In the genomic region with DNA sequence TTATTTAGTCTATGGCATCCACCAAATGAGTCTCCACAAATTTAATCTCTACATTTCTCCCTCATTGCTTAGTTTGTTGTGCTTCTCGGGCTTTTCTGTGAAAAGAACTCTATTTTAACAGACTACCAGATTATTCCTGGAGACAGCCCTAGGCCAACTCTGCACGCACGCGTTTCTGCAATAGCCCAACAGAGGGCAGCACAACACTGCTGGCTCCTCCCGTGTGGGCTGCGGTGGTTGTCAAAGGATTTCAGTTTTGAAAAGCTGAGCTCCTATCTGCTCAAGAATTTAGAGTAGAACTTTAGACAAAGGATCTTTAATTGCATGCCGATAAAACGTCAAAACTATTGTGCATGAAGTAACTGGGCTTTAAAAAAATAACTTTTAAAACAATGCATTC, we compare ENCODE assay signal across 8 mouse cellular contexts. TPM values are rescaled to one million over a fixed set of nuclear protein-coding genes. Genes with fewer than 3 reads are reported as not detected.
DNase-seq lines count a peak whose midpoint lies in the region; ATAC-seq and TF ChIP-seq lines count a peak whose summit lies in the region.

No protein-coding gene starts in this region.

- TF ChIP-seq POLR2A in cortical plate, adult 2 months (IDR thresholded peaks at IDR 0.05; ENCODE audit: extremely low read depth, insufficient read depth, low read length) = no peak

- ATAC-seq in limb, embryonic 13.5 days (ENCODE audit: low FRiP score, low read depth) = peak; percentile 67; the same call in 1 of the 2 replicates
- peak; percentile 78 for ATAC-seq in monocyte, adult 5-6 weeks (replicated peaks; ENCODE audit: insufficient number of reproducible peaks, low FRiP score, low TSS enrichment, poor library complexity, severe bottlenecking)

- no peaks in the 10 kb centered on the region for H3K9me3 ChIP-seq in heart, embryonic 10.5 days
- no peaks in the 10 kb centered on the region for H3K9me3 ChIP-seq in limb, embryonic 13.5 days

- no peaks in the 10 kb centered on the region for H3K27me3 ChIP-seq in heart, embryonic 10.5 days (ENCODE audit: insufficient read depth, poor library complexity, severe bottlenecking)
- H3K27me3 ChIP-seq in limb, embryonic 13.5 days = 0 out of 2 replicates have a peak, but pooled peaks cover 3% of the 10 kb centered on the region
- H3K27me3 ChIP-seq in splenic B cell, adult 2 months (ENCODE audit: control insufficient read depth, insufficient read depth, low read length, poor library complexity, severe bottlenecking) = no peaks in the 10 kb centered on the region

- peak; percentile 75 to 91 for DNase-seq in heart, adult 18-20 months
- no peak for DNase-seq in heart, embryonic 10.5 days (ENCODE audit: low spot score)
- peak; percentile 80 for DNase-seq in gastrocnemius, postnatal 14 days
- DNase-seq in kidney, adult 8-10 months = peak; percentile 64 to 85
- peak; percentile 74 for DNase-seq in splenic B cell, adult 2 months (ENCODE audit: low read depth, low spot score)

- no peak overlapping the region for H3K4me2 ChIP-seq in limb, embryonic 13.5 days (replicated peaks)

- H3K27ac ChIP-seq in heart, embryonic 10.5 days = no peak overlapping the region
- no peak overlapping the region for H3K27ac ChIP-seq in cortical plate, adult 2 months (ENCODE audit: insufficient read depth, low read length)
- no peak overlapping the region for H3K27ac ChIP-seq in limb, embryonic 13.5 days

- H3K36me3 ChIP-seq in heart, embryonic 10.5 days = no peaks in the 10 kb centered on the region
- H3K36me3 ChIP-seq in limb, embryonic 13.5 days = no peaks in the 10 kb centered on the region
- no peaks in the 10 kb centered on the region for H3K36me3 ChIP-seq in splenic B cell, adult 2 months (ENCODE audit: control insufficient read depth, insufficient read depth, low read length, poor library complexity, severe bottlenecking)

- TF ChIP-seq CTCF in cortical plate, adult 2 months (IDR thresholded peaks at IDR 0.05; ENCODE audit: extremely low read depth, insufficient read depth, low read length) = peak; percentile 97

- no peak overlapping the region for H3K9ac ChIP-seq in limb, embryonic 13.5 days

- intact Hi-C loops in gastrocnemius, postnatal 14 days (cut with DNase I; ENCODE audit: low total_unique reads) = loop anchor here (5.0 to 10.0 kb wide), 2 partner anchors 438 to 560 kb away; no protein-coding TSS in a partner anchor

- no peak overlapping the region for H3K4me3 ChIP-seq in heart, embryonic 10.5 days
- H3K4me3 ChIP-seq in cortical plate, adult 2 months (ENCODE audit: insufficient read depth, low read length) = no peak overlapping the region
- H3K4me3 ChIP-seq in limb, embryonic 13.5 days = no peak overlapping the region

- H3K4me1 ChIP-seq in heart, embryonic 10.5 days = no peaks in the 10 kb centered on the region
- no peaks in the 10 kb centered on the region for H3K4me1 ChIP-seq in cortical plate, adult 2 months (ENCODE audit: control insufficient read depth, insufficient read depth, low read length)
- H3K4me1 ChIP-seq in limb, embryonic 13.5 days = 0 out of 2 replicates have a peak, but pooled peaks cover 8% of the 10 kb centered on the region

- 4% methylated on average over 8 of the region's 8 CpGs for WGBS in heart, embryonic 10.5 days
- WGBS in limb, embryonic 13.5 days = 3% methylated on average over 8 of the region's 8 CpGs

RNA-seq across cellular contexts. Expression of a gene that starts 8.9 kb away (rescaled TPM):
- 100 to 1,000 TPM in 1 of 2 experiments, 10 to 100 TPM in 1; 98.6 to 105 TPM for total RNA-seq in heart, adult 18-20 months (2021)
- polyA plus RNA-seq in heart, embryonic 10.5 days (2016; fragmentation: Nextera tagmentation; extraction: Ambion mirVana) = 95.0 and 98.2 TPM in 2 replicates
- polyA plus RNA-seq in cortical plate, adult 2 months (2012; rRNA removed) = 69.2 and 70.4 TPM in 2 replicates
- total RNA-seq in gastrocnemius, postnatal 14 days (2021) = 10 to 100 TPM; 72.9 to 81.2 TPM
- 109 and 118 TPM in 2 replicates for polyA plus RNA-seq in limb, embryonic 13.5 days (2015; fragmentation: Nextera tagmentation; extraction: Ambion mirVana)
- total RNA-seq in monocyte, adult 5-6 weeks (2017) = 450 to 581 TPM (median 532 TPM) in 3 replicates

RNA-seq across cellular contexts. Expression of a gene that starts 57.9 kb away (rescaled TPM):
- 10 to 100 TPM; 50.9 to 60.2 TPM for total RNA-seq in heart, adult 18-20 months (2021)
- polyA plus RNA-seq in heart, embryonic 10.5 days (2016; fragmentation: Nextera tagmentation; extraction: Ambion mirVana) = 11.5 and 20.7 TPM in 2 replicates
- 0.81 and 0.86 TPM in 2 replicates for polyA plus RNA-seq in cortical plate, adult 2 months (2012; rRNA removed)
- total RNA-seq in gastrocnemius, postnatal 14 days (2021) = 10 to 100 TPM; 36.3 to 50.2 TPM
- 0.67 and 1.3 TPM in 2 replicates for polyA plus RNA-seq in limb, embryonic 13.5 days (2015; fragmentation: Nextera tagmentation; extraction: Ambion mirVana)
- total RNA-seq in monocyte, adult 5-6 weeks (2017) = 0.29 to 1.2 TPM (median 0.96 TPM) in 3 replicates

Comparison
In these comparisons a context has a peak if more than half of its experiments do, and no peak if none do; other contexts are left out.
1. RNA of a gene that starts 57.9 kb away (total RNA-seq): 50.9 to 60.2 TPM in heart, adult 18-20 months and 36.3 to 50.2 TPM in gastrocnemius, postnatal 14 days; 0.29 to 1.2 TPM in monocyte, adult 5-6 weeks; every median in the first group is over 10 times any median in the second.